ENCODE assay signal across 15 mouse cellular contexts in genomic region chr1:42705811-42706160, GRCm38 (mm10). TPM values are rescaled to one million over a fixed set of nuclear protein-coding genes. Genes with fewer than 3 reads are reported as not detected.
DNase-seq lines count a peak whose midpoint lies in the region; ATAC-seq and TF ChIP-seq lines count a peak whose summit lies in the region.
"Had no signal": no experiment of that assay in that cellular context is flagged by ENCODE, and none has a peak within 500 bp of the region (broad histone marks: within the 10 kb centered on the region; RNA-seq: fewer than 3 reads in every experiment).

No protein-coding gene starts in this region.

- intact Hi-C loops in heart, postnatal 25 days (cut with DNase I) = no loop called here

- no peak for DNase-seq in kidney, adult 2 months
- no peak for DNase-seq in kidney, postnatal 10 days
- DNase-seq in embryonic facial prominence, embryonic 14.5 days (ENCODE audit: low spot score) = no peak
- no peak for DNase-seq in frontal cortex, postnatal 36 days (ENCODE audit: low spot score in 2 of 2)
- no peak for DNase-seq in heart, postnatal 25 days (ENCODE audit: low spot score)
- DNase-seq in frontal cortex, adult 2 months (ENCODE audit: extremely low spot score in 1 of 2, low spot score in 1 of 2) = no peak
- DNase-seq: adrenal gland, adult 8-10 months; cerebellum, postnatal 10 days; right cerebral cortex, adult 18-20 months had no signal

- WGBS in kidney, adult 2 months = 15% methylated on average over 8 of the region's 8 CpGs
- 10% methylated on average over 8 of the region's 8 CpGs for WGBS in embryonic facial prominence, embryonic 14.5 days
- WGBS in hindbrain, embryonic 12.5 days = 1% methylated on average over 8 of the region's 8 CpGs
- WGBS in midbrain, embryonic 15.5 days = 12% methylated on average over 8 of the region's 8 CpGs

- peak overlapping the region; percentile 79 for H3K27ac ChIP-seq in kidney, adult 2 months (ENCODE audit: insufficient read depth, low read depth, low read length)
- H3K27ac ChIP-seq in embryonic facial prominence, embryonic 14.5 days (replicated peaks; ENCODE audit: low read depth, low read length) = no peak overlapping the region
- H3K27ac ChIP-seq in hindbrain, embryonic 12.5 days = peak overlapping the region; percentile 90
- peak overlapping the region; percentile 43 for H3K27ac ChIP-seq in midbrain, embryonic 15.5 days
- H3K27ac ChIP-seq: heart, embryonic 15.5 days; limb, embryonic 12.5 days had no signal

- peaks cover 2% of the 10 kb centered on the region; the same call in 1 of the 2 replicates for H3K27me3 ChIP-seq in kidney, adult 2 months (replicated peaks; ENCODE audit: control insufficient read depth, insufficient read depth, low read length)
- peaks cover 86% of the 10 kb centered on the region for H3K27me3 ChIP-seq in embryonic facial prominence, embryonic 14.5 days (replicated peaks; ENCODE audit: control insufficient read depth, insufficient read depth, low read length)
- peaks cover 19% of the 10 kb centered on the region for H3K27me3 ChIP-seq in hindbrain, embryonic 12.5 days
- no peaks in the 10 kb centered on the region for H3K27me3 ChIP-seq in midbrain, embryonic 15.5 days (replicated peaks)

- no peak for TF ChIP-seq POLR2A in kidney, adult 2 months (IDR thresholded peaks at IDR 0.05; ENCODE audit: low read depth, low read length)

- H3K9ac ChIP-seq in embryonic facial prominence, embryonic 14.5 days (ENCODE audit: low read depth, low read length) = 0 out of 2 replicates have a peak overlapping the region, but pooled peaks have one; percentile 0
- peak overlapping the region; percentile 59 for H3K9ac ChIP-seq in hindbrain, embryonic 12.5 days
- no peak overlapping the region; the same call in 1 of the 2 replicates for H3K9ac ChIP-seq in midbrain, embryonic 15.5 days
- H3K9ac ChIP-seq: heart, embryonic 15.5 days; limb, embryonic 12.5 days had no signal

- H3K4me3 ChIP-seq in kidney, adult 2 months (ENCODE audit: insufficient read depth, low read depth, low read length) = no peak overlapping the region
- no peak overlapping the region for H3K4me3 ChIP-seq in embryonic facial prominence, embryonic 14.5 days (ENCODE audit: low read depth, low read length)
- peak overlapping the region; percentile 10; the same call in 1 of the 2 replicates for H3K4me3 ChIP-seq in hindbrain, embryonic 12.5 days
- peak overlapping the region; percentile 1; the same call in 1 of the 2 replicates for H3K4me3 ChIP-seq in midbrain, embryonic 15.5 days
- H3K4me3 ChIP-seq: heart, embryonic 15.5 days; limb, embryonic 12.5 days had no signal

- no peak for ATAC-seq in embryonic facial prominence, embryonic 14.5 days (ENCODE audit: low read depth)
- no peak for ATAC-seq in hindbrain, embryonic 12.5 days (ENCODE audit: low FRiP score)
- ATAC-seq in midbrain, embryonic 15.5 days (replicated peaks) = no peak
- ATAC-seq: intestine, postnatal 0 days had no signal

- TF ChIP-seq CTCF in kidney, adult 2 months (conservative IDR thresholded peaks at IDR 0.05; ENCODE audit: insufficient read depth, insufficient read length, low read depth, low read length) = no peak

- no peaks in the 10 kb centered on the region for H3K36me3 ChIP-seq in kidney, adult 2 months (ENCODE audit: control insufficient read depth, insufficient read depth, low read length)
- no peaks in the 10 kb centered on the region for H3K36me3 ChIP-seq in embryonic facial prominence, embryonic 14.5 days (ENCODE audit: control insufficient read depth, insufficient read depth, low read length)
- no peaks in the 10 kb centered on the region for H3K36me3 ChIP-seq in hindbrain, embryonic 12.5 days
- H3K36me3 ChIP-seq in midbrain, embryonic 15.5 days (replicated peaks) = no peaks in the 10 kb centered on the region
- H3K36me3 ChIP-seq: heart, embryonic 15.5 days; limb, embryonic 12.5 days had no signal

- no peaks in the 10 kb centered on the region for H3K9me3 ChIP-seq in embryonic facial prominence, embryonic 14.5 days (ENCODE audit: control insufficient read depth, low read length)
- H3K9me3 ChIP-seq in hindbrain, embryonic 12.5 days (replicated peaks) = no peaks in the 10 kb centered on the region
- no peaks in the 10 kb centered on the region for H3K9me3 ChIP-seq in midbrain, embryonic 15.5 days
- H3K9me3 ChIP-seq: heart, embryonic 15.5 days; limb, embryonic 12.5 days had no signal

- peak overlapping the region; percentile 3 for H3K4me2 ChIP-seq in embryonic facial prominence, embryonic 14.5 days (ENCODE audit: low read depth, low read length)
- H3K4me2 ChIP-seq in hindbrain, embryonic 12.5 days (replicated peaks) = peak overlapping the region; percentile 62
- H3K4me2 ChIP-seq in midbrain, embryonic 15.5 days = peak overlapping the region; percentile 56
- H3K4me2 ChIP-seq: heart, embryonic 15.5 days; limb, embryonic 12.5 days had no signal

- peaks cover 6% of the 10 kb centered on the region for H3K4me1 ChIP-seq in kidney, adult 2 months (ENCODE audit: control insufficient read depth, insufficient read depth, low read length)
- 0 out of 2 replicates have a peak, but pooled peaks cover 5% of the 10 kb centered on the region for H3K4me1 ChIP-seq in embryonic facial prominence, embryonic 14.5 days (ENCODE audit: control insufficient read depth, insufficient read depth, low read length)
- peaks cover 82% of the 10 kb centered on the region for H3K4me1 ChIP-seq in hindbrain, embryonic 12.5 days
- peaks cover 83% of the 10 kb centered on the region for H3K4me1 ChIP-seq in midbrain, embryonic 15.5 days

RNA-seq across cellular contexts. Expression of gene Pou3f3, which starts 10.2 kb away (rescaled TPM):
- 14.4 and 18.0 TPM in 2 replicates for polyA plus RNA-seq in kidney, adult 2 months (2012; rRNA removed)
- polyA plus RNA-seq in embryonic facial prominence, embryonic 14.5 days (2014; fragmentation: Nextera tagmentation; extraction: Ambion mirVana) = 2.9 and 3.4 TPM in 2 replicates
- 28.8 and 29.2 TPM in 2 replicates for polyA plus RNA-seq in hindbrain, embryonic 12.5 days (2016; fragmentation: Nextera tagmentation; extraction: Ambion mirVana)
- 19.0 and 21.3 TPM in 2 replicates for polyA plus RNA-seq in midbrain, embryonic 15.5 days (2015; fragmentation: Nextera tagmentation; extraction: Ambion mirVana)
- total RNA-seq in heart, postnatal 25 days (2021) = under 1 TPM in 1 of 2 experiments, not detected in 1; 0.03 TPM
- 29.7 and 31.7 TPM in 2 replicates for polyA plus RNA-seq in frontal cortex, adult 2 months (2012; rRNA removed)
- polyA plus RNA-seq: liver, embryonic 16.5 days had no signal

Comparison
In these comparisons a context has a peak if more than half of its experiments do, and no peak if none do; other contexts are left out.
1. H3K4me3 ChIP-seq: peak in hindbrain, embryonic 12.5 days (single experiment) and midbrain, embryonic 15.5 days (single experiment); none in kidney, adult 2 months (single experiment) and embryonic facial prominence, embryonic 14.5 days (single experiment).
2. H3K4me2 ChIP-seq: peak in every context shown above with its lines; median percentile 62 in hindbrain, embryonic 12.5 days; 56 in midbrain, embryonic 15.5 days; 3 in embryonic facial prominence, embryonic 14.5 days.